Mouse (Mus musculus): ENCODE measurements around the gene Rtn4rl1.

Rtn4rl1 gene

GRCm38 (mm10) chr11:75193256-75194071 is at the start of gene Rtn4rl1:
TSS of gene Rtn4rl1 (plus strand) at chr11:75193783.
- DNase-seq (ENCODE audit: low read depth, low spot score) = peak; percentile 90

- no peak for DNase-seq (ENCODE audit: low read depth, low spot score)
These were observed 47.7 kb upstream of the Rtn4rl1 start for GRCm38 (mm10) chr11:75145841-75146240.

GRCm38 (mm10) chr11:75147106-75147845 is 46.3 kb upstream of the Rtn4rl1 start:
- no peak for DNase-seq (ENCODE audit: low read depth, low spot score)

- no peak for DNase-seq (ENCODE audit: low read depth, low spot score)
These were observed 45.8 kb upstream of the Rtn4rl1 start for GRCm38 (mm10) chr11:75147846-75148168.

GRCm38 (mm10) chr11:75148332-75149035 is 45.1 kb upstream of the Rtn4rl1 start:
- DNase-seq (ENCODE audit: low read depth, low spot score) = no peak

- DNase-seq (ENCODE audit: low read depth, low spot score) = no peak
These were observed 43.2 kb upstream of the Rtn4rl1 start for GRCm38 (mm10) chr11:75150346-75150745.

GRCm38 (mm10) chr11:75152603-75153557 is 40.7 kb upstream of the Rtn4rl1 start:
- no peak for DNase-seq (ENCODE audit: low read depth, low spot score)

GRCm38 (mm10) chr11:75154053-75154585 is 39.5 kb upstream of the Rtn4rl1 start:
- DNase-seq (ENCODE audit: low read depth, low spot score) = peak; percentile 63

- DNase-seq (ENCODE audit: low read depth, low spot score) = no peak
These were observed 37.6 kb upstream of the Rtn4rl1 start for GRCm38 (mm10) chr11:75155985-75156384.

GRCm38 (mm10) chr11:75156416-75156815 is 37.2 kb upstream of the Rtn4rl1 start:
- DNase-seq (ENCODE audit: low read depth, low spot score) = no peak

- DNase-seq (ENCODE audit: low read depth, low spot score) = no peak
These were observed 36.5 kb upstream of the Rtn4rl1 start for GRCm38 (mm10) chr11:75157037-75157436.

GRCm38 (mm10) chr11:75157901-75158300 is 35.7 kb upstream of the Rtn4rl1 start:
- DNase-seq (ENCODE audit: low read depth, low spot score) = no peak

- DNase-seq (ENCODE audit: low read depth, low spot score) = no peak
These were observed 35.2 kb upstream of the Rtn4rl1 start for GRCm38 (mm10) chr11:75158432-75158831.

- peak; percentile 58 for DNase-seq (ENCODE audit: low read depth, low spot score)
These were observed 34.0 kb upstream of the Rtn4rl1 start for GRCm38 (mm10) chr11:75159564-75159963.

GRCm38 (mm10) chr11:75160954-75161353 is 32.6 kb upstream of the Rtn4rl1 start:
- no peak for DNase-seq (ENCODE audit: low read depth, low spot score)

- no peak for DNase-seq (ENCODE audit: low read depth, low spot score)
These were observed 32.1 kb upstream of the Rtn4rl1 start for GRCm38 (mm10) chr11:75161417-75162008.

- no peak for DNase-seq (ENCODE audit: low read depth, low spot score)
These were observed 30.9 kb upstream of the Rtn4rl1 start for GRCm38 (mm10) chr11:75162591-75163080.

- DNase-seq (ENCODE audit: low read depth, low spot score) = no peak
These were observed 30.2 kb upstream of the Rtn4rl1 start for GRCm38 (mm10) chr11:75163379-75163778.

GRCm38 (mm10) chr11:75164051-75164450 is 29.5 kb upstream of the Rtn4rl1 start:
- no peak for DNase-seq (ENCODE audit: low read depth, low spot score)

- DNase-seq (ENCODE audit: low read depth, low spot score) = no peak
These were observed 28.8 kb upstream of the Rtn4rl1 start for GRCm38 (mm10) chr11:75164750-75165149.
